Mouse (Mus musculus) E14TG2a.4 (cell line): Measurements from ENCODE around the gene Fam117a.

Experiments
- CTCF ChIP-seq: conservative IDR thresholded peaks from 2 replicates; pipeline ENCODE4 v1.5.1; 2014; ENCODE audit warnings: low read length
- POU5F1 ChIP-seq: IDR thresholded peaks from 2 replicates; pipeline ENCODE4 v1.6.1; 2014; ENCODE audit warnings: low read length, borderline replicate concordance

DNA sequence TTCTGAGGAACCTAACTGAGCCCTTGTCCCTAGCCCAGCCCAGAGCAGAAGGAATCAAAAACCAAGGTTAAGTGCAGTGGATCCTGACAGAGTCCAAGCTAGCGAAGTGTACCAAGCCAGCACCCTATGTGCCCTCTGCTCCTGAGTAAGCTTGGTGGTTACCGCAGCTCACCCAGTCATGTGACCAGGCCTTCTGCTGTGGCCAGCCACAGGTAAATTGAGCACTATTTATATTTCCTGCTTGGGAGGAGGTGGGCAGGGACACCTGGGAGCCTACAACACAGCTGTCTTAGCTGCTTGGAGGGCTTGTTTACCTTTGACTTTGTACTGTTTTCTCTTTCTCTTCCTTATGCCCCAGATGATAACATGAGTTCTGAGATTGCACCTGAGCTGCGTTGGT, 14.1 kb downstream of the Fam117a start:
- no peak for TF ChIP-seq CTCF
- no peak for TF ChIP-seq POU5F1
